Mouse (Mus musculus) MEL (cell line): ENCODE data around the gene Degs1. TPM values are rescaled to one million over a fixed set of nuclear protein-coding genes. Genes with fewer than 3 reads are reported as not detected.
A peak's percentile ranks its signal among the peaks of the same experiment; 100 is the strongest.

ENCODE experiments used
- DNase-seq: peaks from one replicate; pipeline ENCODE4 v3.0.0; 2011; ENCODE audit warnings: low read depth, low spot score
- H3K27ac ChIP-seq: 2 replicates; pipeline ENCODE4 v1.5.1; 2012; ENCODE audit warnings: low read depth, mild to moderate bottlenecking, control low read depth, low read length, moderate library complexity; ENCODE audit not compliant: control insufficient read depth
- H3K27me3 ChIP-seq, 2 experiments: fragments of 150-350 bp in 1 of 2; sonication (generic) in 1 of 2; 2 replicates each; pipeline ENCODE4 v1.6.1; 2012; ENCODE audit warnings: low read length in 2 of 2, mild to moderate bottlenecking in 2 of 2, improper control_type of control experiment in 1 of 2, moderate library complexity in 1 of 2; ENCODE audit not compliant: insufficient read depth in 2 of 2, control insufficient read depth in 1 of 2
- H3K36me3 ChIP-seq, 2 experiments: 2 replicates each; pipeline ENCODE4 v1.6.1; 2012 to 2014; ENCODE audit warnings: low read length in 2 of 2, improper control_type of control experiment in 1 of 2, inconsistent platforms in 1 of 2, mild to moderate bottlenecking in 1 of 2; ENCODE audit not compliant: insufficient read depth in 2 of 2, control insufficient read depth in 1 of 2
- H3K4me1 ChIP-seq, 2 experiments: fragments of 150-350 bp in 1 of 2; sonication (generic) in 1 of 2; 2 replicates each; pipeline ENCODE4 v1.6.1; 2012; ENCODE audit warnings: low read length in 2 of 2, improper control_type of control experiment in 1 of 2, mild to moderate bottlenecking in 1 of 2; ENCODE audit not compliant: insufficient read depth in 2 of 2, control insufficient read depth in 1 of 2
- H3K4me3 ChIP-seq, 2 experiments: fragments of 150-350 bp in 1 of 2; sonication (generic) in 1 of 2; 2 replicates each; pipeline ENCODE4 v1.5.1; 2012; ENCODE audit warnings: low read depth in 2 of 2, low read length in 2 of 2, mild to moderate bottlenecking in 2 of 2, moderate library complexity in 2 of 2, control low read depth in 1 of 2, improper control_type of control experiment in 1 of 2; ENCODE audit not compliant: control insufficient read depth in 1 of 2, insufficient read depth in 1 of 2
- H3K79me2 ChIP-seq: 2 replicates; pipeline ENCODE4 v1.6.1; 2012; ENCODE audit warnings: mild to moderate bottlenecking, low read length, moderate library complexity; ENCODE audit not compliant: control insufficient read depth, poor library complexity, insufficient read depth
- H3K9ac ChIP-seq: 2 replicates; pipeline ENCODE4 v1.6.1; 2012; ENCODE audit warnings: low read depth, mild to moderate bottlenecking, control low read depth, low read length, moderate library complexity; ENCODE audit not compliant: control insufficient read depth, poor library complexity, severe bottlenecking
- H3K9me3 ChIP-seq: fragments of 150-350 bp; sonication (generic); replicated peaks from 2 replicates; pipeline ENCODE4 v1.6.1; 2012; ENCODE audit warnings: mild to moderate bottlenecking, low read length, improper control_type of control experiment, moderate library complexity; ENCODE audit not compliant: insufficient read depth
- CTCF ChIP-seq, 3 experiments: IDR thresholded peaks in 2 of 3; conservative IDR thresholded peaks in 1 of 3; 2 replicates each; pipeline ENCODE4 v1.5.1; 2011 to 2012; ENCODE audit warnings: low read length in 3 of 3, low read depth in 2 of 3, mild to moderate bottlenecking in 2 of 3, improper control_type of control experiment in 1 of 3, inconsistent platforms in 1 of 3, mixed read lengths in 1 of 3, moderate library complexity in 1 of 3; ENCODE audit not compliant: control insufficient read depth in 1 of 3, insufficient read depth in 1 of 3, poor library complexity in 1 of 3, severe bottlenecking in 1 of 3
- ETS1 ChIP-seq: IDR thresholded peaks from 2 replicates; pipeline ENCODE4 v1.6.1; 2012; ENCODE audit warnings: low read depth, mild to moderate bottlenecking, inconsistent platforms, low read length, improper control_type of control experiment, moderate library complexity
- GABPA ChIP-seq: IDR thresholded peaks from 2 replicates; pipeline ENCODE4 v1.6.1; 2012; ENCODE audit warnings: low read depth, mild to moderate bottlenecking, inconsistent platforms, low read length, improper control_type of control experiment, moderate library complexity
- HCFC1 ChIP-seq: IDR thresholded peaks from 2 replicates; pipeline ENCODE4 v1.6.1; 2012; ENCODE audit warnings: low read depth, mild to moderate bottlenecking, inconsistent platforms, low read length, improper control_type of control experiment, moderate library complexity
- MAFK ChIP-seq: IDR thresholded peaks from 2 replicates; pipeline ENCODE4 v1.6.1; 2011; ENCODE audit warnings: low read depth, mild to moderate bottlenecking, low read length, improper control_type of control experiment, borderline replicate concordance
- MAX ChIP-seq: IDR thresholded peaks from 2 replicates; pipeline ENCODE4 v1.6.1; 2011; ENCODE audit warnings: low read length, improper control_type of control experiment
- MXI1 ChIP-seq: IDR thresholded peaks from 2 replicates; pipeline ENCODE4 v1.6.1; 2011; ENCODE audit warnings: mild to moderate bottlenecking, low read depth, low read length, improper control_type of control experiment
- MYB ChIP-seq: IDR thresholded peaks from 2 replicates; pipeline ENCODE4 v1.6.1; 2011; ENCODE audit warnings: mild to moderate bottlenecking, low read depth, low read length, improper control_type of control experiment
- MYC ChIP-seq: IDR thresholded peaks from 2 replicates; pipeline ENCODE4 v1.6.1; 2011; ENCODE audit warnings: low read depth, mild to moderate bottlenecking, low read length, improper control_type of control experiment, moderate library complexity
- NRF1 ChIP-seq: IDR thresholded peaks from 2 replicates; pipeline ENCODE4 v1.6.1; 2014; ENCODE audit warnings: low read depth, mild to moderate bottlenecking, inconsistent platforms, low read length, improper control_type of control experiment, moderate library complexity; ENCODE audit not compliant: poor library complexity, insufficient read depth, severe bottlenecking
- POLR2A ChIP-seq, 2 experiments: IDR thresholded peaks; 2 replicates each; pipeline ENCODE4 v1.6.1; 2011 to 2012; ENCODE audit warnings: low read length in 2 of 2, mild to moderate bottlenecking in 2 of 2, control low read depth in 1 of 2, improper control_type of control experiment in 1 of 2, low read depth in 1 of 2, moderate library complexity in 1 of 2; ENCODE audit not compliant: control insufficient read depth in 1 of 2, insufficient read depth in 1 of 2, poor library complexity in 1 of 2
- POLR2AphosphoS2 ChIP-seq: IDR thresholded peaks from 2 replicates; pipeline ENCODE4 v1.6.1; 2011; ENCODE audit warnings: low read length, improper control_type of control experiment
- POLR2AphosphoS5 ChIP-seq: IDR thresholded peaks from 2 replicates; pipeline ENCODE4 v1.6.1; 2012; ENCODE audit warnings: low read depth, borderline replicate concordance, mild to moderate bottlenecking, inconsistent platforms, low read length, moderate library complexity, mixed read lengths
- RAD21 ChIP-seq: IDR thresholded peaks from 2 replicates; pipeline ENCODE4 v1.6.1; 2011; ENCODE audit warnings: mild to moderate bottlenecking, low read depth, low read length, improper control_type of control experiment
- SMC3 ChIP-seq: IDR thresholded peaks from 2 replicates; pipeline ENCODE4 v1.6.1; 2011; ENCODE audit warnings: low read depth, low read length, improper control_type of control experiment
- TAL1 ChIP-seq: IDR thresholded peaks from 2 replicates; pipeline ENCODE4 v1.6.1; 2012; ENCODE audit warnings: mild to moderate bottlenecking, inconsistent platforms, low read length, moderate library complexity, mixed read lengths
- TBP ChIP-seq: IDR thresholded peaks from 2 replicates; pipeline ENCODE4 v1.8.0; 2011; ENCODE audit warnings: low read depth, low read length, improper control_type of control experiment
- UBTF ChIP-seq: IDR thresholded peaks from 2 replicates; pipeline ENCODE4 v1.6.1; 2012; ENCODE audit warnings: low read depth, mild to moderate bottlenecking, inconsistent platforms, low read length, improper control_type of control experiment, moderate library complexity, borderline replicate concordance; ENCODE audit not compliant: insufficient read depth
- ZC3H11A ChIP-seq: IDR thresholded peaks from 2 replicates; pipeline ENCODE4 v1.6.1; 2012; ENCODE audit warnings: low read depth, mild to moderate bottlenecking, inconsistent platforms, low read length, improper control_type of control experiment
- ZMIZ1 ChIP-seq: IDR thresholded peaks from 2 replicates; pipeline ENCODE4 v1.6.1; 2012; ENCODE audit warnings: low read depth, mild to moderate bottlenecking, inconsistent platforms, low read length, improper control_type of control experiment, moderate library complexity
- ZNF384 ChIP-seq: IDR thresholded peaks from 2 replicates; pipeline ENCODE4 v1.6.1; 2012; ENCODE audit warnings: low read depth, mild to moderate bottlenecking, inconsistent platforms, low read length, improper control_type of control experiment
- polyA plus RNA-seq, 2 experiments: library from polyadenylated mRNA; stranded (reverse) in 1 of 2; unstranded in 1 of 2; fragments of >175 nt in 1 of 2; fragments of >200 nt in 1 of 2; gene quantifications; 2 replicates each; pipeline versions ENCODE4 v1.2.1 to v1.2.4; 2012; ENCODE audit warnings: low replicate concordance in 2 of 2, low read depth in 1 of 2; ENCODE audit not compliant: insufficient read length in 2 of 2, insufficient read depth in 1 of 2, missing spikeins in 1 of 2
- total RNA-seq: library from RNA; depleted of rRNA; stranded (reverse); fragments of 300-350 nt; gene quantifications from 2 replicates; pipeline ENCODE4 v1.2.3, GENCODE M21; 2012

Degs1 gene
- total and polyA plus RNA-seq, 3 experiments, result 46.3 to 54.3 TPM; not detected in 1

DNA sequence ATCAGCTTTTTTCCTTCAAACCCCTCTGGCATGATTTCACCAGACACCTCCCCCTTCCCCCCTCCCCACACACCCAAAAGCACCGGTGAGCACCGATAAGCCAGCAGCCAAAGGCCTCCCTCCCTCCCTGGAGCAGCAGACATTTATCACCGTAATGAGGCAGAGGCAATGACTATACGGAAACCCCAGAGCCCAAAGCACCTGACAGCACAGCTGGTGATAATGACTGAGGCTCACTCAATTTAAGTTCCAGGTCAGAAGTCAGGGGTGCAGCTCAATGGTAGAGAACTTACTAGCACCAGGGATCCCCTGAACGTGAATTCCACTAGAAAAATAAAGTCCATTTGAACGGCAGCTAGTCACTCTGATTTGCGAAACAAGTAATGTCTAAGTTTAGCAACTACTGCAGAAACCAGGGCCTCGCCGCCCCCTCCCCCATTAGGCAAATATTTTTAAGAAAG is 1.3 kb downstream of the Degs1 start (continued):
- TF ChIP-seq MXI1 (peak; percentile 87), ZNF384 (0 out of 2 replicates have a peak, but pooled peaks have one; percentile 15), HCFC1 (peak; percentile 69; the same call in 1 of the 2 replicates)

DNA sequence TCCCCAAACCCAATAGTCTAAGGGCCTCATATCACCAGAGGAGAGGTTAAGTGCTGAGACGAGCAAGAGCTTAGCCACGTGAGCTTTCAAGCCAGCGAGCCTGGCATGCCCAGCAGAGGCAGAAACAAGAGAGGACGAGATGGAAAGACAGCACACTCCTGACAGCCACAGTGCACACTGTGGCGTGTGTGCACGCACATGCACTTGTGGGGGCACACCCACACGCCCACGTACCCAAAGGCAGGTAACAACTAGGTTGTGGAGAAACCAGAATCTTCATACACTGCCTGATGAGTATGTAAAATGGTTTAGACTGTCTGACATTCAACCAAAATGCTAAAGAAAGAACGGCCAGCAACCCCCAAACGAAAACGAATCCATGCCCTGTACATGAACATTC is 2.0 kb downstream of the Degs1 start:
- H3K9ac ChIP-seq, result no peak overlapping the region
- TF ChIP-seq NRF1, result no peak
- TF ChIP-seq ETS1, result no peak
- no peak for TF ChIP-seq GABPA
- no peak for TF ChIP-seq ZMIZ1
- TF ChIP-seq MAX, result no peak
- no peak for TF ChIP-seq UBTF
- TF ChIP-seq SMC3, result no peak
- TF ChIP-seq POLR2AphosphoS2, result no peak
- no peak for TF ChIP-seq POLR2AphosphoS5
- TF ChIP-seq ZNF384, result no peak
- no peak for TF ChIP-seq RAD21

DNA sequence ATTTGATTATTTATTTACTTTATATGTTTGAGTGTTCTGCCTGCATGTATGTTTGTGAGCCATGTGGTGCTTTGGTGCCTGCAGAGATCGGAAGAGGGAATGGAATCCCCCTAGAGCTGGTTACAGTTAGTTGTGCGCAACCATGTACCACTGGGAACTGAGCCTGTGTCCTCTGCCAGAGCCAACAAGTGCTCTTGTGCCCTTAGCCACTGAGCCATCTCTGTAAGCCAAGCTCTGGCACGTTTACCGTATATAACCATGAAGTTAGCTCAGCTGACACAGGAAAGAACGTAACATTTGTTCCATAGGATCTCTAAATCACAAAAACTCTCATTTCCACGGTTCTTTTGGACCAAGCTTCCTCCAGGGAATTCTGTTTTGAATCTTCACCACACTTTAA is 2.6 kb downstream of the Degs1 start:
- Histone ChIP-seq H3K79me2 (peaks cover 32% of the 10 kb centered on the region), H3K4me1 (peaks cover 4 to 12% of the 10 kb centered on the region in 2 experiments; a peak in 3 of 4 replicates), H3K27ac (no peak overlapping the region), H3K9me3 (no peaks in the 10 kb centered on the region)
- no peak for TF ChIP-seq MYC
- no peak for TF ChIP-seq TAL1
- no peak for TF ChIP-seq ZC3H11A
- no peak for TF ChIP-seq MAFK
- TF ChIP-seq MYB, result no peak
- no peak for TF ChIP-seq TBP
- TF ChIP-seq CTCF (IDR thresholded peaks at IDR 0.05 in 2 of 3, conservative IDR thresholded peaks at IDR 0.05 in 1 of 3; ENCODE audit: control insufficient read depth in 1 of 3, insufficient read depth in 1 of 3, low read depth in 2 of 3, low read length in 3 of 3, poor library complexity in 1 of 3, severe bottlenecking in 1 of 3), result no peak
- no peak for TF ChIP-seq POLR2A (IDR thresholded peaks at IDR 0.05; ENCODE audit: control insufficient read depth in 1 of 2, insufficient read depth in 1 of 2, low read depth in 1 of 2, low read length in 2 of 2, poor library complexity in 1 of 2)
- TF ChIP-seq ZMIZ1, result no peak
- TF ChIP-seq, all 39 proteins: peak for 0
- Histone ChIP-seq H3K9ac (no peak overlapping the region), H3K36me3 (peaks cover 12 to 17% of the 10 kb centered on the region in 2 experiments), H3K27me3 (no peaks in the 10 kb centered on the region), H3K4me3 (no peak overlapping the region)
- no peak for DNase-seq

More for the DNA sequence above, 2.0 kb downstream of the Degs1 start:
- Histone ChIP-seq H3K4me3 (peak overlapping the region in 1 of 2 experiments; percentile 82; a peak in 2 of 4 replicates), H3K79me2 (peaks cover 32% of the 10 kb centered on the region), H3K4me1 (peaks cover 4 to 12% of the 10 kb centered on the region in 2 experiments; a peak in 3 of 4 replicates), H3K36me3 (peaks cover 12 to 16% of the 10 kb centered on the region in 2 experiments), H3K27ac (no peak overlapping the region), H3K27me3 (no peaks in the 10 kb centered on the region), H3K9me3 (no peaks in the 10 kb centered on the region)
- no peak for DNase-seq
